Mouse (Mus musculus) myocyte (in vitro differentiated cells): ENCODE measurements around the gene Fktn. TPM values are rescaled to one million over a fixed set of nuclear protein-coding genes. Genes with fewer than 3 reads are reported as not detected.

Experiments
- H3K27me3 ChIP-seq: one replicate; pipeline ENCODE4 v1.6.1; 2011; ENCODE audit not compliant: control insufficient read depth, insufficient read depth, insufficient read length
- H3K36me3 ChIP-seq: one replicate; pipeline ENCODE4 v1.6.1; 2011; ENCODE audit not compliant: control insufficient read depth, insufficient read depth
- H3K4me2 ChIP-seq: one replicate; pipeline ENCODE4 v1.6.1; 2011; ENCODE audit warnings: low read depth, control low read depth
- H3K4me3 ChIP-seq: one replicate; pipeline ENCODE4 v1.5.1; 2011; ENCODE audit warnings: mild to moderate bottlenecking, control low read depth, moderate library complexity
- H3K79me2 ChIP-seq: one replicate; pipeline ENCODE4 v1.6.1; 2011; ENCODE audit not compliant: control insufficient read depth, insufficient read depth
- H3ac ChIP-seq: one replicate; pipeline ENCODE4 v1.6.1; 2011; ENCODE audit not compliant: control insufficient read depth, insufficient read length
- CEBPB ChIP-seq: IDR thresholded peaks from 2 replicates; pipeline ENCODE4 v1.6.1; 2011; ENCODE audit warnings: mild to moderate bottlenecking, moderate library complexity; ENCODE audit not compliant: poor library complexity, insufficient read depth, severe bottlenecking
- E2F4 ChIP-seq: IDR thresholded peaks from one replicate; pipeline ENCODE4 v1.6.1; 2011; ENCODE audit warnings: mild to moderate bottlenecking, control low read depth, moderate library complexity; ENCODE audit not compliant: insufficient read depth
- MAX ChIP-seq: IDR thresholded peaks from one replicate; pipeline ENCODE4 v1.6.1; 2011; ENCODE audit warnings: low read depth, mild to moderate bottlenecking, control low read depth
- MYOD1 ChIP-seq, 3 experiments: IDR thresholded peaks; one replicate each; pipeline ENCODE4 v1.6.1; 2011; ENCODE audit warnings: control low read depth in 2 of 3, low read depth in 2 of 3, mild to moderate bottlenecking in 2 of 3, moderate library complexity in 1 of 3; ENCODE audit not compliant: insufficient read length in 2 of 3, control insufficient read depth in 1 of 3
- MYOG ChIP-seq, 3 experiments: IDR thresholded peaks; one replicate each; pipeline ENCODE4 v1.6.1; 2011; ENCODE audit warnings: control low read depth in 2 of 3, low read depth in 2 of 3, mild to moderate bottlenecking in 2 of 3; ENCODE audit not compliant: insufficient read length in 2 of 3, control insufficient read depth in 1 of 3, insufficient read depth in 1 of 3
- POLR2A ChIP-seq: IDR thresholded peaks from one replicate; pipeline ENCODE4 v1.6.1; 2011; ENCODE audit warnings: low read depth, mild to moderate bottlenecking, control low read depth, moderate library complexity; ENCODE audit not compliant: insufficient read length
- POLR2AphosphoS2 ChIP-seq: IDR thresholded peaks from one replicate; pipeline ENCODE4 v1.6.1; 2011; ENCODE audit warnings: low read depth, control low read depth; ENCODE audit not compliant: insufficient read length
- REST ChIP-seq: IDR thresholded peaks from one replicate; pipeline ENCODE4 v1.6.1; 2011; ENCODE audit warnings: mild to moderate bottlenecking, control low read depth, moderate library complexity; ENCODE audit not compliant: insufficient read depth, insufficient read length
- SRF ChIP-seq: IDR thresholded peaks from one replicate; pipeline ENCODE4 v1.6.1; 2011; ENCODE audit warnings: low read depth; ENCODE audit not compliant: control insufficient read depth, insufficient read length
- TCF12 ChIP-seq: IDR thresholded peaks from one replicate; pipeline ENCODE4 v1.6.1; 2011; ENCODE audit warnings: mild to moderate bottlenecking, control low read depth; ENCODE audit not compliant: poor library complexity, insufficient read depth, severe bottlenecking
- TCF3 ChIP-seq: IDR thresholded peaks from one replicate; pipeline ENCODE4 v1.6.1; 2011; ENCODE audit warnings: low read depth, control low read depth; ENCODE audit not compliant: insufficient read length
- USF1 ChIP-seq: IDR thresholded peaks from one replicate; pipeline ENCODE4 v1.6.1; 2011; ENCODE audit warnings: low read depth, mild to moderate bottlenecking, control low read depth, moderate library complexity
- polyA plus RNA-seq: library from polyadenylated mRNA; unstranded; fragments of >200 nt; fragmentation: generic; extraction: Trizol; gene quantifications from one replicate; pipeline ENCODE4 v1.2.1, GENCODE M21; 2012; ENCODE audit warnings: missing spikeins

Fktn gene
- polyA plus RNA-seq, 1 experiment: 2.9 TPM

DNA sequence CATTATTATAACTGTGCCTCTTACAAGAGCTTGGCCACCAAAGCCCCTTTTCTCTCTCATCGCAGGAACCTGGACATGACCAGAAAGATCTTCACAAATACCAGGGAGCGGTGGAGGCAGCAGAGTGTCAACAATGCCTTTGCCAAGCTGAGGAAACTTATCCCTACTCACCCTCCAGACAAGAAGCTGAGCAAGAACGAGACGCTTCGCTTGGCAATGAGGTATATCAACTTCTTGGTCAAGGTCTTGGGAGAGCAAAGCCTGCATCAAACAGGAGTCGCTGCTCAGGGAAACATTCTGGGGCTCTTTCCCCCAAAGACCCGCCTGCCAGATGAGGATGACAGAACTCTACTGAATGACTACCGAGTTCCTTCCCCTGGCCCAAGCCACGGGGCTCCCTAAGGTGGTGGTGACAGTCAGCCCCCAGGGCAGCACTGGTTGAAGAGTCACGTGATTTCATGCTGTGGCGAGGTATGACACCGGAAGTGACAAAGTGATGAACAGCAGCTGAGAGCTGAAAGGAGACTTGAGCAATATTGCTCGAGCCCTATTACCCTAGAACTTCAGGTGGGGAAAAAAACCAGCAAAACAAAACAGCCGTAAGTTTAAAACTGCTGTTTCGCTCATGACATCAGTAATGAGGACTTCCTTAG lies 72.1 kb downstream of the Fktn start:
- H3K4me3 ChIP-seq: no peak overlapping the region

DNA sequence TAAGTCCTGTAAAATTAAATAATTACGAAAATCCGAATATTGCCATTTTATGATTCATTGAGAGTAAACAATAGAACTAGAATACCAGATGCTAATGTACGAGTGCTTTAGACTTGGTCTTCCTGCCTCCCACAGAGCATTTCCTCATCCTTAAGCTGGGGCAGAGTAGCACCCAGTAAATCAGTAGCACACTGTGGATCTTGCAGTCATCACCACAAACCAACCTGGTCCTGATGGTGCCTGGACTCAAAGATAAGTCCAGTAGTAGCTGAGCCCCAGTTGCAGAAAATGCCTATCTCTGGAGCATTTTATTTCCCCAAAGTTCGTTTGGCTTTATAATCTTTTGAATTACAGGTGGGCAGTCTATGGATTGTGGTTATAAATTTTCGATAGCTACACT lies 73.1 kb downstream of the Fktn start:
- TF ChIP-seq POLR2AphosphoS2 (no peak), MAX (no peak), SRF (no peak), TCF3 (no peak), E2F4 (no peak), CEBPB (no peak), REST (no peak), MYOG (IDR thresholded peaks at IDR 0.05; ENCODE audit: control insufficient read depth in 1 of 3, insufficient read depth in 1 of 3, insufficient read length in 2 of 3, low read depth in 2 of 3) (no peak), POLR2A (no peak), USF1 (no peak), TCF12 (no peak), MYOD1 (IDR thresholded peaks at IDR 0.05; ENCODE audit: control insufficient read depth in 1 of 3, insufficient read length in 2 of 3, low read depth in 2 of 3) (no peak)
- H3K79me2 ChIP-seq: no peaks in the 10 kb centered on the region
- no peak overlapping the region for H3K4me3 ChIP-seq
- H3ac ChIP-seq: no peak overlapping the region
- no peaks in the 10 kb centered on the region for H3K36me3 ChIP-seq
- H3K27me3 ChIP-seq: no peaks in the 10 kb centered on the region
- H3K4me2 ChIP-seq: no peak overlapping the region

More for the DNA sequence above, 72.1 kb downstream of the Fktn start:
- Histone ChIP-seq H3K27me3 (no peaks in the 10 kb centered on the region), H3K36me3 (no peaks in the 10 kb centered on the region), H3ac (no peak overlapping the region), H3K79me2 (no peaks in the 10 kb centered on the region), H3K4me2 (no peak overlapping the region)
- TF ChIP-seq SRF: no peak
- TF ChIP-seq POLR2AphosphoS2: no peak
- TF ChIP-seq TCF3: no peak
- no peak for TF ChIP-seq TCF12
- TF ChIP-seq CEBPB: no peak
- TF ChIP-seq MYOD1 (IDR thresholded peaks at IDR 0.05; ENCODE audit: control insufficient read depth in 1 of 3, insufficient read length in 2 of 3, low read depth in 2 of 3): no peak
- no peak for TF ChIP-seq USF1
- TF ChIP-seq MAX: no peak
- no peak for TF ChIP-seq E2F4
- no peak for TF ChIP-seq REST
- TF ChIP-seq MYOG (IDR thresholded peaks at IDR 0.05; ENCODE audit: control insufficient read depth in 1 of 3, insufficient read depth in 1 of 3, insufficient read length in 2 of 3, low read depth in 2 of 3): no peak
- no peak for TF ChIP-seq POLR2A

DNA sequence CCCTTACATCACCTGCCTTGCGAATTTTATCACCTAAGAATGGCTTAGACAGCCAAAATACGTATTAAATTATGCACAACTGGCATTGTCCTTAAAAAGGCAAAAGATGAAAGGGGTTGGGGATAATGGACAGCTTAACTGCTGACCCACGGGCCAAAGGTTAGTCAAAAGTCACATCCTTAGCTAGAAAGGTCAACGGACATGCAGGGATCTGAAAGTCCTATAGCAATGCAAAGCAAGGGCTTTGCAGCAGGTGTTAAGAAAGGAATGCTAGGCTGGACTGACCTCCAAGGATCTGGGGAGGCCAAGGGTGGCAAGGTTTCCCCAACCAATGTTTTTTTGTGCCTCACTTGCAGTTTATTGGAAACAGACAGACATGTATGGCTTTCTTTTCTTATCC lies 75.5 kb downstream of the Fktn start:
- H3K36me3 ChIP-seq: no peaks in the 10 kb centered on the region
- no peak overlapping the region for H3K4me3 ChIP-seq
- no peak overlapping the region for H3K4me2 ChIP-seq
- TF ChIP-seq MYOD1 (IDR thresholded peaks at IDR 0.05; ENCODE audit: control insufficient read depth in 1 of 3, insufficient read length in 2 of 3, low read depth in 2 of 3): no peak
- no peak for TF ChIP-seq CEBPB
- TF ChIP-seq E2F4: no peak
- no peak for TF ChIP-seq POLR2A
- TF ChIP-seq SRF: no peak
- TF ChIP-seq TCF3: no peak
- no peak for TF ChIP-seq MAX
- TF ChIP-seq USF1: no peak
- no peak for TF ChIP-seq TCF12
- TF ChIP-seq POLR2AphosphoS2: no peak
- H3K79me2 ChIP-seq: no peaks in the 10 kb centered on the region
- H3K27me3 ChIP-seq: no peaks in the 10 kb centered on the region
- H3ac ChIP-seq: no peak overlapping the region

DNA sequence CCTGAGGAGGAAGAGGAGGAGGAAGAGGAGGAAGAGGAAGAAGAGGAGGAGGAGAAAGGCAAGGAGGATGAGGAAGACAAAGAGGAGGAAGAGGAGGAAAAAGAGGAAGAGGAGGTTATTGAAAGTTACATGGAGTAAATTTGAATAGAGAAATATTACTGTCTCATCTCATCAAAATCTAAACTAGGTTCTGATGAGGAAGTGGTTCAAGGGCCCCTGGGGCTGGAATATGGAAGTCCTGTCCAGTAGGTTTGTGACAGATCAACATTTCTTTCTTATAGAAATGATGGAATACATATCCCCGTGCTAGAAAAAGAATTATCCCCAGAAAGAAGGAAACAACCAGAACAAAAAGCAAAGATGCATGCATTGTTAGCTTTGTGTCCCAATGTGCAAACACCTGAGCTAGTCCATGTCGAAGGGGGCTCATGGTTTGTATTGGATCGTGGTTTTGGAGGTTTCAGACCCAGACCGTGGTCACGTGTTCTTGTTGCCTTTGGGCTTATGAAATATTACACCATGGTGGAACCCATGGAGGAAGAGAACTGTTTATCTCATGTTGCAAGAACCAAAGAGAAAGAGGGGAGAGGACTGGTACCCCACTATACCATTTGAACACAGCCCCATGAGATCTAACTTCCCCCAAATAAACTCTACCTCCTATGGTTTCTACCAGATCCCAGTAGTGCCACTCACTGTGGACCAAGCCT lies 80.6 kb downstream of the Fktn start:
- no peaks in the 10 kb centered on the region for H3K36me3 ChIP-seq
- TF ChIP-seq USF1 (no peak), SRF (no peak), POLR2AphosphoS2 (no peak), REST (no peak), CEBPB (no peak), TCF12 (no peak), TCF3 (no peak), POLR2A (no peak), MYOG (IDR thresholded peaks at IDR 0.05; ENCODE audit: control insufficient read depth in 1 of 3, insufficient read depth in 1 of 3, insufficient read length in 2 of 3, low read depth in 2 of 3) (no peak), MYOD1 (IDR thresholded peaks at IDR 0.05; ENCODE audit: control insufficient read depth in 1 of 3, insufficient read length in 2 of 3, low read depth in 2 of 3) (no peak), MAX (no peak), E2F4 (no peak)
- no peak overlapping the region for H3K4me2 ChIP-seq
- no peaks in the 10 kb centered on the region for H3K27me3 ChIP-seq
- no peaks in the 10 kb centered on the region for H3K79me2 ChIP-seq
- H3K4me3 ChIP-seq: no peak overlapping the region
- no peak overlapping the region for H3ac ChIP-seq
